Mouse (Mus musculus): Measurements from ENCODE around the gene Srpk2.

DNA sequence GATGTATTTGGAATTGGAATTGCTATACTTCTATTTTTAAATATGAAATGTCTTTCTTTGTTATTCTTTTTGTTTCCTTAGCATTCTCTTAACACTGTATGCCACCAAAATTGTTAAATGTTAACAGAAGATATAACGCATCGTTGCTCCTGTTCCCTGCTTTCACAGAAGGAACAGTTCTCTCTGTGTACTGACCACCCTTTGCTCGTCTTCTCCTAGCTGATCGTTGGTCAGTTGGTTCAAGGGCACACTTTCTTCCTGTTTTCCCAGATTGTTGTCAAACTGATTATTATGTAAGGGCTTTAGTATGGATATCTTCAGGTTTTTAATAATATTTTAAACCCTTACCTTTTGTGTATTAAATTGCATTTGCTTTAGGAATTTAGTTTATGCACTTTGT is 217.9 kb downstream of the Srpk2 start:
- TF ChIP-seq CTCF (IDR thresholded peaks at IDR 0.05; ENCODE audit: extremely low read depth, insufficient read length, insufficient replicate concordance, low read depth, low read length) = no peak
- TF ChIP-seq POLR2A (IDR thresholded peaks at IDR 0.05; ENCODE audit: low read depth, low read length) = no peak

Measured in small intestine, adult 2 months (tissue).